Mouse (Mus musculus) embryonic facial prominence, embryonic 10.5 days (tissue): ENCODE measurements around the gene Sf3b1. TPM values are rescaled to one million over a fixed set of nuclear protein-coding genes. Genes with fewer than 3 reads are reported as not detected.
"Not testable (repeated sequence)": the region's sequence is repeated elsewhere in the genome, so short reads cannot be mapped to it uniquely, and the experiment has no call there.

Experiments used
- DNase-seq: peaks from one replicate; pipeline ENCODE4 v3.0.0-alpha.2; 2017; ENCODE audit warnings: low spot score
- H3K27ac ChIP-seq: fragments of 300-500 bp; sonication (generic); replicated peaks from 2 replicates; pipeline ENCODE4 v1.5.1; 2016; ENCODE audit warnings: mild to moderate bottlenecking
- H3K27me3 ChIP-seq: fragments of 300-500 bp; sonication (generic); replicated peaks from 2 replicates; pipeline ENCODE4 v1.6.1; 2016; ENCODE audit warnings: low read depth, mild to moderate bottlenecking; ENCODE audit not compliant: poor library complexity, severe bottlenecking
- H3K36me3 ChIP-seq: fragments of 300-500 bp; sonication (generic); replicated peaks from 2 replicates; pipeline ENCODE4 v1.6.1; 2016; ENCODE audit warnings: mild to moderate bottlenecking, moderate library complexity
- H3K4me1 ChIP-seq: fragments of 300-500 bp; sonication (generic); 2 replicates; pipeline ENCODE4 v1.6.1; 2016
- H3K4me3 ChIP-seq: fragments of 300-500 bp; sonication (generic); 2 replicates; pipeline ENCODE4 v1.5.1; 2016; ENCODE audit warnings: mild to moderate bottlenecking, moderate library complexity
- H3K9me3 ChIP-seq: fragments of 300-500 bp; sonication (generic); 2 replicates; pipeline ENCODE4 v1.6.1; 2016; ENCODE audit warnings: mild to moderate bottlenecking
- WGBS: fragments of 180-500 bp; shearing (Covaris S2); methylation state at CpG from one replicate; pipeline ENCODE4 v1.1.7; 2016; 5-methylcytosine and 5-hydroxymethylcytosine counted together
- polyA plus RNA-seq: library from polyadenylated mRNA; unstranded; fragments of >200 nt; fragmentation: Nextera tagmentation; extraction: Ambion mirVana; gene quantifications from 2 replicates; pipeline ENCODE4 v1.2.1, GENCODE M21; 2016

The Sf3b1 gene
- polyA plus RNA-seq, result 281 and 287 TPM in 2 replicates

GRCm38 (mm10) chr1:55027253-55027801 lies at the start of gene Sf3b1:
Gene Sf3b1 (minus strand): TSS chr1:55027481.
- peak; percentile 98 for DNase-seq
- 2% methylated on average over 46 of the region's 46 CpGs for WGBS
- H3K4me1 ChIP-seq, result peaks cover 6% of the 10 kb centered on the region
- H3K36me3 ChIP-seq, result peaks cover 30% of the 10 kb centered on the region
- H3K27me3 ChIP-seq, result no peaks in the 10 kb centered on the region
- H3K27ac ChIP-seq, result peak within 1 kb of the TSS; percentile 98
- H3K4me3 ChIP-seq, result peak within 1 kb of the TSS; percentile 86
- H3K9me3 ChIP-seq, result 0 out of 2 replicates have a peak, but pooled peaks cover 2% of the 10 kb centered on the region

DNA sequence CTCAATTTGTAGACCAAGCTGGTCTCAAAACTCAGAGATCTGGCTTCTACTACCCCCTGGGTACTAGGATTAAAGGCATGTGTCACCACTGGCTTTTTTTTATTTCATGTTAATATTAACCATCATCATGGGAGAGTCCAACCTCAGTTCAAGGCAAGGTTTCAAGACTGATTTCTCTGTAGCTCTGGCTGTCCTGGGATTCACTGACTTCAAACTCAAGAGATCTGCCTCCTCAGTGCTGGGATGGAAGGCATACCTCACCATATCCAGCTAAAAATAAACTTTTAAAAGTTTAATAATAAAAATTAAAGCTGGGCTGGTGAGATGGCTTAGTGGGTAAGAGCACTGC lies 49.1 kb upstream of the Sf3b1 start:
- DNase-seq, result no peak
- Histone ChIP-seq H3K4me3 (no peak overlapping the region), H3K27ac (no peak overlapping the region), H3K9me3 (no peaks in the 10 kb centered on the region), H3K27me3 (no peaks in the 10 kb centered on the region), H3K4me1 (no peaks in the 10 kb centered on the region), H3K36me3 (peaks cover 73% of the 10 kb centered on the region)

GRCm38 (mm10) chr1:55075652-55076394 lies 48.5 kb upstream of the Sf3b1 start:
- no peak for DNase-seq
- no peaks in the 10 kb centered on the region for H3K27me3 ChIP-seq
- no peaks in the 10 kb centered on the region for H3K9me3 ChIP-seq
- peaks cover 70% of the 10 kb centered on the region for H3K36me3 ChIP-seq
- H3K4me1 ChIP-seq, result no peaks in the 10 kb centered on the region
- no peak overlapping the region for H3K27ac ChIP-seq
- H3K4me3 ChIP-seq, result no peak overlapping the region
- 74% methylated on average over 5 of the region's 5 CpGs for WGBS

GRCm38 (mm10) chr1:55074757-55075156 lies 47.5 kb upstream of the Sf3b1 start:
- Histone ChIP-seq H3K4me3 (no peak overlapping the region), H3K9me3 (no peaks in the 10 kb centered on the region), H3K36me3 (peaks cover 60% of the 10 kb centered on the region), H3K27me3 (no peaks in the 10 kb centered on the region), H3K27ac (no peak overlapping the region), H3K4me1 (no peaks in the 10 kb centered on the region)
- WGBS, result 58% methylated on average over 2 of the region's 2 CpGs
- peak; percentile 26 for DNase-seq

- not testable (repeated sequence) for H3K9me3 ChIP-seq, H3K27ac ChIP-seq, H3K4me3 ChIP-seq, H3K4me1 ChIP-seq, DNase-seq, H3K27me3 ChIP-seq
- peaks cover 57% of the 10 kb centered on the region for H3K36me3 ChIP-seq
Observed at GRCm38 (mm10) chr1:55072328-55072727, 45.0 kb upstream of the Sf3b1 start.

- WGBS, result 87% methylated on average over 4 of the region's 4 CpGs
- Histone ChIP-seq H3K9me3 (no peaks in the 10 kb centered on the region), H3K4me1 (no peaks in the 10 kb centered on the region), H3K27me3 (no peaks in the 10 kb centered on the region), H3K27ac (no peak overlapping the region), H3K36me3 (peaks cover 43% of the 10 kb centered on the region), H3K4me3 (no peak overlapping the region)
- no peak for DNase-seq
Observed at GRCm38 (mm10) chr1:55061772-55062171, 34.5 kb upstream of the Sf3b1 start.

DNA sequence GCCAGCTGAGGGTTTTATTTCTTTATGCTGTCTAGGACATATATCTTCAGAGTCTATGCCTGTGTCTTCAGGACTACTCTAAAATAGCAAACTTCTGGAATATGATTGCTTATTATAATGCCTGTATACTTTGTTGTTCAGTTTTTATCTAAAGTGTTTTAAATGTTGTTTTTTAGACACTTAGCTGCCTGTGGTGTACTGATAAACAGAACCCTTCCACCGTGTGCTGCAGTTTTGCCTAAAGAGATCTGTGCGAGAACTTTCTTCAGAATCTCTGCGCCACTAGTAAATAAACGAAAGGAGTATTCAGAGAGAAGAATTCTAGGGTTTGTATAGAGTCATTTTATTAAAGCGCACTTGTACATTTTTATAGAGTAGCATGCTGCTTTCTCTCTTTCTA lies 33.8 kb upstream of the Sf3b1 start:
- Histone ChIP-seq H3K27ac (no peak overlapping the region), H3K9me3 (no peaks in the 10 kb centered on the region), H3K27me3 (no peaks in the 10 kb centered on the region), H3K4me1 (no peaks in the 10 kb centered on the region), H3K36me3 (peaks cover 43% of the 10 kb centered on the region), H3K4me3 (no peak overlapping the region)
- DNase-seq, result no peak
- 93% methylated on average over 5 of the region's 5 CpGs for WGBS

DNA sequence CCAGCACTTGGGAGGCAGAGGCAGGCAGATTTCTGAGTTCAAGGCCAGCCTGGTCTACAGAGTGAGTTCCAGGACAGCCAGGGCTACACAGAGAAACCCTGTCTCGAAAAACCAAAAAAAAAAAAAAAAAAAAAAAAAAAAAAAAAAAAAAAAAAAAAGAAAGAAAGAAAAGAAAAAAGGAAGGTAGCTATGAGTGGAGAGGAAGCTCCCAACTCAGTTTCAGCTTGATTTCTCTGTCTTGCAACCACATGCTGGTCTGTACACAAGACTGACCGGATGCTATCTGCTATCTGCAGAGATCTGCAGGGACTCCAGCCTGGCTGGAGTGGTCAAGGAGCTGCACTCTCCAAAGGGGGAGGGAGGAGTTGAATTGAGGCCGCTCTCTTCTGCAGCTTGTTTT lies 31.1 kb upstream of the Sf3b1 start:
- not testable (repeated sequence) for DNase-seq, H3K4me1 ChIP-seq

GRCm38 (mm10) chr1:55055322-55056115 lies 28.2 kb upstream of the Sf3b1 start:
- H3K9me3 ChIP-seq, result no peaks in the 10 kb centered on the region
- H3K36me3 ChIP-seq, result peaks cover 18% of the 10 kb centered on the region
- WGBS, result 83% methylated on average over 5 of the region's 5 CpGs
- H3K4me1 ChIP-seq, result peaks cover 13% of the 10 kb centered on the region
- no peak for DNase-seq
- H3K27me3 ChIP-seq, result peaks cover 6% of the 10 kb centered on the region; the same call in 1 of the 2 replicates
- no peak overlapping the region for H3K27ac ChIP-seq
- H3K4me3 ChIP-seq, result no peak overlapping the region

More for the DNA sequence above, 31.1 kb upstream of the Sf3b1 start:
- not testable (repeated sequence) for H3K27me3 ChIP-seq, H3K9me3 ChIP-seq, H3K27ac ChIP-seq, H3K4me3 ChIP-seq
- WGBS, result 63% methylated on average over 3 of the region's 3 CpGs
- peaks cover 27% of the 10 kb centered on the region for H3K36me3 ChIP-seq

DNA sequence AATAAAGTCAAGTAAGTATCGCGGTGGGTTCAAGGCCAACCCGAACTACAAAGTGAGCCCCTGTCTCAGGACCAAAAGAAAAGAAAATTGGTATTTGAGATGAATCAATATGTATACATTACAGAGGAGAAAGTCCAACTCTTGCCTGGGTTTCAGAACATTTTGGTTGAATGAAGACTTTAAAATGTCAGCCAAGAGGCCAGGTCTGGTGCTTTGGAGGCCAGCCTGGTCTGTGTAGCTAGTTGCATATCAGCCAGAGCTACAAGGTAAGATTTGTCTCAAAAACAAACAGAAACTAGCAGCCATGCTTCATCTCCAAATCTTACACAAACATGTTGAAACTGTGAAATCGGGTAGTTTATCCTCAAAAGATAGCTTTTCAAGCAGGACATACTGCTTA lies 26.3 kb upstream of the Sf3b1 start:
- 72% methylated on average over 4 of the region's 4 CpGs for WGBS
- DNase-seq, result no peak
- H3K9me3 ChIP-seq, result no peaks in the 10 kb centered on the region
- peak overlapping the region; percentile 90 for H3K4me3 ChIP-seq
- H3K27me3 ChIP-seq, result peaks cover 6% of the 10 kb centered on the region; the same call in 1 of the 2 replicates
- no peak overlapping the region for H3K27ac ChIP-seq
- H3K36me3 ChIP-seq, result peaks cover 18% of the 10 kb centered on the region
- peaks cover 13% of the 10 kb centered on the region for H3K4me1 ChIP-seq

GRCm38 (mm10) chr1:55053005-55053404 lies 25.7 kb upstream of the Sf3b1 start:
- DNase-seq, result no peak
- H3K27me3 ChIP-seq, result peaks cover 6% of the 10 kb centered on the region; the same call in 1 of the 2 replicates
- H3K4me3 ChIP-seq, result peak overlapping the region; percentile 90
- no peaks in the 10 kb centered on the region for H3K9me3 ChIP-seq
- WGBS, result under 1% methylated on average over 42 of the region's 42 CpGs
- H3K27ac ChIP-seq, result peak overlapping the region; percentile 89
- peaks cover 13% of the 10 kb centered on the region for H3K4me1 ChIP-seq
- peaks cover 18% of the 10 kb centered on the region for H3K36me3 ChIP-seq

GRCm38 (mm10) chr1:55052355-55052953 lies 25.2 kb upstream of the Sf3b1 start, which contains the start of gene Coq10b:
Gene Coq10b (plus strand): TSS chr1:55052770.
- Histone ChIP-seq H3K4me3 (peak within 1 kb of the TSS; percentile 90), H3K27me3 (peaks cover 6% of the 10 kb centered on the region; the same call in 1 of the 2 replicates), H3K27ac (peak within 1 kb of the TSS; percentile 89), H3K36me3 (peaks cover 17% of the 10 kb centered on the region), H3K4me1 (peaks cover 13% of the 10 kb centered on the region), H3K9me3 (no peaks in the 10 kb centered on the region)
- peak; percentile 99 for DNase-seq
- under 1% methylated on average over 46 of the region's 46 CpGs for WGBS
